Mouse (Mus musculus): ENCODE data around the gene Milr1. TPM values are rescaled to one million over a fixed set of nuclear protein-coding genes. Genes with fewer than 3 reads are reported as not detected.
"Not testable (repeated sequence)": the region's sequence is repeated elsewhere in the genome, so short reads cannot be mapped to it uniquely, and the experiment has no call there.

Gene Milr1
- 1.3 and 1.7 TPM in 2 replicates for polyA plus RNA-seq (2012; rRNA removed)

DNA sequence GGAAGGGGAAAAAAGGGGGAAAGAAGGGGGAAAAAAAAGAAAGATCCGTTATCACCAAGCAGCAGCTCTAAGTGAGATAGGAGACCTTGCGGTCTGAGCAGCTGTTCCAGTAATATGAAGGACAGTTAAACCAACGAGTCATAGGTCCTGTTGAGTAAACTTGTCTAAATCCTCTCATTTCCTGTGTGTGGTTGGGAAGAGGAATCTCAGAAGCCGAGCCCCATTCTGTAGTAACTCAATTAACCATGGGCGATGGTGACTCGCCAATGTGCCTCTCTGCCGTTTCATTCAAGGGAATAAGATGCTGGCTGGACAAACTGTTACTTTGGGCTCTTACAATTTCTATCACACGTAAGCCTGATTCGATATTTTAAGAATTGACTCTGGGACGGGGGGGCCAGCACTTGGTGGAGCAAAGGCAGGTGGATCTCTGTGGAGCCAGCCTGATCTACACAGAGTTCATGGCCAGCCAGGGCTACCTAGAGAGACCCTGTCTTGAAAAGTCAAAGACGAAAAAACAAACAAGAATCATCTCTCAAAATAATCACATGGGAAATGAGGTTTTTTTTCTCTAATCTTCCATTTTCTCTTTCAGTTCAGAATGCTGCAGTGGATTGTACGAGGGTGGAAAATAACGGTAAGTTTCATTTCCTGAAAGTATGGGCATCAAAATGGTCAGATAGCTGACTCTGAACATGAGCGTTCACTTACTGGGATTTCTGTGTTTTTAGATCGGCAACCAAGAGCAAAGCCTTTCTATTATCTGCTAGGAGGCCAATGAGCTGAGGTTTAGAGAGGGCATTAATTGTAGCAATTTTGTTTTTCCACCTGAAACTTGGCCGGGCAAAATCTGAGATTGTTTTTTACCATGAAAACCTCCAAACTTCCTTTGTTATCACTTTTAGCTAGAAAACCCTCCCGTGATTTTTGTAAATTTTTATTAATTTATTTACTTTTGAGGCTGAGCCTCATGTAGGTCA lies at the start of gene Milr1:
Milr1 (plus strand) TSS at position 188 of the 980 bp plus-strand sequence.
- no peak for DNase-seq (ENCODE audit: low read depth, low spot score)
- WGBS = 69% methylated on average over 17 of the region's 17 CpGs

DNA sequence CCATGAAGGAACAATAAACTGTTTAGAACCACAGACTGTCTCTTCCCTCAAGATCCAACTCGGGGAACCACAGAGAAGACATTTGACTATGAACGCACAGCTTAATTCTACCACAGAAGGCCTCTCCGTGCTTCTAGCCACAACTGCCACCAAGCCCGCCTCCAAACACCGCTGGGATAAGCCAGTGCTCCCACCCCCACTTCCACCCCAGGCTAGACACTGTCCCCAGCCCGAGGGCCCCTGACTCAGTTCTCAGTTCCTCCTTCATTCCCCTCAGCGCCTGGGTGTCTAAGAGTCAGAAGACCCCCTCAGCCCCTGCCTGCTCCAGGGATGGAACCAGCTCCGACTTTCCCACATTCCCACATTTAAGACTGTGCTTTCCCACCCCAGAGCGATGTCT lies 49.4 kb upstream of the Milr1 start:
- DNase-seq (ENCODE audit: low read depth, low spot score) = no peak
- WGBS = 75% methylated on average over 9 of the region's 9 CpGs

DNA sequence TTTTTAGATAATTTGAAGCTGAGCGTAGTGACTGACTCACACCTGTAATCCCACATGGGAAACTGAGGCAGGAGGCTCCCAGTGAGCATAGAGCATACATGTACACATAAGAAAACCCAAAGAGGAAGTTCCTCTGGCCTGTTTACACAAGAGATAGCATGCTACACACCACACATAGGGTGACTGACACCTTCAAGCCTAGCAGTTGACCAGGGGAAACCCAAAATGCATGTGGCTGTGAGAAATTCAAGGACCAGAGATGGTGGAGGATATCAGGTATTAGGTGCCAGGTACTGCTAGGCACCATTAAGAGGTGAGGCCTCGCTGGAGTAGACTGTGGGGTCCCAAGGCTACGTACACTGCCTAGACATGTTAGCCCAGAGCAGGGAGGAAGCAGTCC lies 48.4 kb upstream of the Milr1 start:
- WGBS = 93% methylated on average over 3 of the region's 3 CpGs

DNA sequence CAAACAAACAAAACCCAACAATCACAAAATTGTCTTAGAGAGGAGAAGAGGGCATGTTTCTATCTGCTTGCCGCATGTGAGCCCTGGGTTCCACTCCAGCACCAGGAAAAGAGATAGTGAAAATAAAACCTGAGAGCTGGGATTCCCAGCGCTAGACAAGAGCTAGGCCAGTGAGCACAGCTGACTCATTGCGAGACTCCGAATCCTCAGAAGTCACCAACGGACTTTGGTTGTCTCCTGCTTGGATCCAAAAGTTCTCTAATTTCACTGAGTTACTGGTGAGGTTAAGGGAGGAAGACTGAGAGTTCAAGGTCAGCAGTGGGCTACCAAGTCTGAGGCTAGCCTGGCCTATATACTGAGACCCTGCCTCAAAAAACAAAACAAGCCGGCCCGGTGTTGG lies 47.1 kb upstream of the Milr1 start:
- DNase-seq (ENCODE audit: low read depth, low spot score) = no peak
- WGBS = 84% methylated on average over 7 of the region's 7 CpGs

More for the DNA sequence above, 48.4 kb upstream of the Milr1 start:
- no peak for DNase-seq (ENCODE audit: low read depth, low spot score)

DNA sequence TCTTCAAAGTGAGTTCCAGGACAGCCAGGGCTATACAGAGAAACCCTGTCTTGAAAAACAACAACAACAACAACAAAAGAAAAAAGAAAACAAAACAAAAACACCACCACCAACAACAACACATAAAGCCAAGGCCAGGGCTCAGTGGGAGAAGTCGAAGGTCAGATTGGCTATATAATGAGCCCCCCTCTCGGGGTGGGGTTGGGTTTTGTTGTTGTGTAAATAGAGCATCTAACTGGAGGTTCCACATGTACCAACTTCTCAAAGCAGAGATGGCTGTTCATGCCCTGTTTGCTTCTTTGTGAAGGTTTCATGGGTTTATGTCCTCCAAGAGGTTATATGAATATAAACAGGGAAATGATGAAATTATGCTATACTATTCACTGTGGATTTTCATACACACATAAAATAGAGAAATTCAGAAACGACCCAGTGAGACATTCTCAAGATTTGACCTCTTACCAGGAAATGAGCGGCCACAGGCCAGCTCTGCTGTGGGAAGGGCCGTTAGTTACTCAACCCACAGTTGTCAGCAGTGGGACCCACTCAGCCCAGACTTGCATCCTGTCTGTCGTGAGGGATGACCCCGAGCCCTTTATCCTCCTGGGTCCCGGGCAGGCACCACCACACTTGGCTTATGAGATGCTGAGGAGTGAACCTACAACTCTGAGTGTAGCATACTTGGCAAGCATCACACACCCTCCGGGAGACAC lies 46.5 kb upstream of the Milr1 start:
- 64% methylated on average over 9 of the region's 9 CpGs for WGBS
- DNase-seq (ENCODE audit: low read depth, low spot score) = no peak

DNA sequence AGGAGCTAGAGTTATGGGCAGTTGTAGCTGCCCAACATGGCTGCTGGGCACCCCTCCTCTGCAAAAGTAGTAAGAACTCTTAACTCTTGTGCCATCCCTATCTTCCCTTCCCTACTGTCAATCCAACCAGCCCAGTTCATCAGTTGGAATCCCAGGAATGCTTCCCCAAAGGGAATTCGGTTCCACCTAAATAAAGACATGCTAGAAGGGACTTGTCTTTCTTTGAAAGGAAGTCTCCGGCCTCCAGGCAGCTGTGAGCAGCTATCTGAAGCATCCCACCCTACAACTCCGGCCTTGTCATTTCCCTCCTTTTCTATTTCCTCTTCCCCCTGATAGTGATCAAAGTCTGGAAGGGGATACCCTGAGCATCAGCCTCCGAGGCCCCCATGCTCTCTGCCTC lies 44.8 kb upstream of the Milr1 start:
- WGBS = 79% methylated on average over 4 of the region's 4 CpGs

DNA sequence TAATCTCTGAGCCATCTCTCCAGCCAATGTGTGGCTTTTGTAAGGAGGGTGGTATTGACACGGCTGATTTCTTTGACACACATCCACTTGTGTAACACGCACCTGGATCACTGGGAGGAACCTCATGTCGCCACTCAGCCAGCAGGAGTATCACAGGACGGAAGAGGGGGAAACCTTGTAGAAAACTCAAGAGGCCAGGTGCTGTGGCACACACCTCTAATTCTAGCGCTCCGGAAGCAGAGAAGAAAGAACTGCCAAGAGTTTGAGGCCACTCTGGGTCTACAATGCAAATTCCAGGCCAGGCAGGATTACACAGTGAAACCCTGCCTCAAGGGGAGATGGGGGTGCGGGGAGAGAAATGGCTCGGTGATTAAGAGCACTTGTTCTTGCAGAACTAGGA lies 43.9 kb upstream of the Milr1 start:
- 85% methylated on average over 8 of the region's 8 CpGs for WGBS
- no peak for DNase-seq (ENCODE audit: low read depth, low spot score)

More for the DNA sequence above, 44.8 kb upstream of the Milr1 start:
- DNase-seq (ENCODE audit: low read depth, low spot score) = no peak

DNA sequence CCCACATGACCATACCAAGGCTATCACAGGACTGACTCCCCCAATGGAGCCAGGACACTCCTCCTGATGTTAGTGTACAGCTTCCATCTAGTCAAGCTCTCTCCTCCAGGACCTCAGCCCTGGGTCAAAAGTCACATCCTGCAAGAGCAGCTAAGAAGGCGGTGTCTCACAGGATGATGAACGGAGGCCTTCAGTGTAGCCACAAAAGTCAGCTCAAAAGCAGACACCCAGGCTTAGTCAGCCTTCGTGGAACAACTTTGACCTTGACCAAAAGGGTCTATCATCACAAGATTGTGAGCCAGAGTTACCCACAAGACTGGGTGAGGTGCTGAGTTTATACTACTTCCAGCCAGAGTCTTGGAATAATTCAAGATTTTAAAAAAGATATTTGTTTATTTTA lies 43.2 kb upstream of the Milr1 start:
- no peak for DNase-seq (ENCODE audit: low read depth, low spot score)
- 44% methylated on average over 3 of the region's 3 CpGs for WGBS

DNA sequence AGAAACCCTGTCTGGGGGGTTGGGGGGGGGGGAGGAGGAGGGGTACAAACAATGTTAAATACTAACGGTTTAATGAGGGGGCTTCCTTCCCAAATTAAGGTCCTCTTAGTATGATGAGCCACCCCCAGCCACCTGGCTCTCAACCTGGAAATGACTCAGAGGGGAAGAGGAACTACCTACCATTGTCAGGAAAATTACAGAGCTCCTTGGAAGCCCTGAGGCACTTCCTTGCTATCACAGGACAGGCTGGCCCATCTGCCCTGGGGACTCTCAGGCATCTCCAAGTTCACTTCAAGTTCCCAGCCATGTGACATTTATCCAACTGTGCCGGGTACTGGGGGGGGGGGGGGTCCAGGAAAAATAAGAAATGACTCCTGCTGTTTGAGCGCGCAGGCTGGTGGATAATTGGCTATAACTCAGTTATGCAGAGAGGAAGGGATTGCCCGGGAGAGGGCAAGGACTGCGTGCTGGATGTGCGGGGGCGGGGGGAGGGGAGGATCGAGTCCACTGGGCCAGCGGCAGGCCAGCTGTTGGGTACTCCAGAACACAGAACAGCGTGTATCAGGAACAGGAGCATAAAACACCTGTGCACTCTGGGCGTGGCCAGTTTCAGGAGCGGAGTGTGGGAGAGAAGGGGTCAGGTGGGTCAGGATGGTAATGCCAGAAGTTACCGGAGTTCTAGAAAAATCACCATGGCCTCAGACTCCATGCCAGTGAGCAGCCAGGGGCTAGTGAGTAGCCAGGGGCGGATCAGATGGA lies 41.6 kb upstream of the Milr1 start:
- no peak for DNase-seq (ENCODE audit: low read depth, low spot score)
- 23% methylated on average over 15 of the region's 15 CpGs for WGBS

DNA sequence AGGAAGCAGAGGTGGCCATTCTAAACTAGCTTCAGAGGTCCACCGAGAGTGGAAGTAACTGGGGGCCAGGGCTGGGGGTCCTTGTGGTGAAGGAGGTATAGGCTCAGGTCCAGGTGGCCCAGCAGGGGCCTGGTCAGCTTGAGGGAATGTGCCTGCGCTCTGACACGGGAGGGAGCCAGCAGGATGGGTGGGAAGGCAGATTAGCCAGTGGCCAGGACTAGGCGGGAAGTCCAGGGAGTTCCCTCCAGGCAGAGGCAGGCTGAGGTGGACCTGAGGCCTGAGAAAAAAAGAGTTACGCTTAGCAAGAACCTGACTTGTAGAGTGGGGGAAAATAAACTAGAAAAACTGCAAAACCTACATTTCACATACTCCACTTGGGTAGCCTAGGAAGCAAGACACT lies 40.2 kb upstream of the Milr1 start:
- DNase-seq (ENCODE audit: low read depth, low spot score) = no peak
- 86% methylated on average over 5 of the region's 5 CpGs for WGBS

DNA sequence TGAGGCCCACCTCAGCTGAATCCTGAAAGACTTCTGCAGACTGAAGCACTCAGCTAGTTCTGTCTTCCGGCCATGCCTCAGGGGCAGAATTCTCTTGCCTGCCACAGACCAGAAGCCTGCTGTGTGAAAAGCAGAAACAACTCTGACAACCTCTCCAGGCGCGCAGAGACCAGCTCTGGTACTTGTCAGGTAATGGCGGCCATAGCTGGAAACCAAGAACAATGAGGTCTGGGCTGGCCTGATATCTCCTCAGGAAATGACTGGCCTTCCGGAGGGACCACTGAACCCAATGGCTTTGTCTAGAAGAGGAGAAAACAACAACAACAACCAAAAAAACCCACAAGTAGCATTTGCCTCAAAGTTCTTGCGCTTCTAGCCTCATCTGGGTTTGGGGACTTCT lies 36.0 kb upstream of the Milr1 start:
- DNase-seq (ENCODE audit: low read depth, low spot score) = no peak
- WGBS = 81% methylated on average over 6 of the region's 6 CpGs

DNA sequence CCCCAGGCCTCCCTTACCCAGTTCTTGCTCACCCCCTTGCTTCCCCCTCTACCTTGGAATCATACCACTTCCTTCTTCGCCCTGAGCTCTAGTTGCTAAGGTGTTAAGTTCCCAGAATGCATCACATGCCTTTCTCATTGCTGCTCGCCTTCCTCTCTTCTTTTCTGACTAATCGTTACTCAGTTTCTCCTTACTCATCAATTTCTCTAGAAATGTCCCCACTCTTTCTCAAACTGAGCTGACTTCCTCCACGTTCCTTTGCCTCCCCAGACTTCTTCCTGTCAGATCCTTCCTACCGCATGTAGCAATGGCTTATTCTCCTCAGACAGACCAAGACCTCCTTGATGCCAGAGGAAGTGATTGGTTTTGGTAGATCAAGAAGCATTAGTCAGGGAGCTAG lies 34.5 kb upstream of the Milr1 start:
- WGBS = 81% methylated on average over 5 of the region's 5 CpGs
- DNase-seq (ENCODE audit: low read depth, low spot score) = no peak

DNA sequence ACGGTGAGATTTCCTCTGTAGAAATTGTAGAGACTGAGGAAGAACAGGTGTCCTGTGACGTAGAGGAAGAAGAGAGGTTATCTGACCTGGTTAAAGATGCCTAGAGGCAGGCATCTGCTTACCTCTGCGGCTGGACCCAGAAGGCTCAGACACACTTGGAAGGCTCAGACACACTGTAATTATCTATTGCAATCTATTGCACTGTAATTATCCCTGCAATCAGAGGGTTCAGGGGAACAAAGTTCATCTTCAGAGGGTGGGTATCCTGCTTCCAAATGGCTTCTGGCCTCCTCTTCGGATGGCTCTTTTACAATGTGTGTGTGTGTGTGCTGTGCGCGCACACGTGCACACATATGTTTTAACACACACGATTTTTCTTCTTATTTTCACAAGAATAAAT lies 30.6 kb upstream of the Milr1 start:
- 39% methylated on average over 8 of the region's 8 CpGs for WGBS
- no peak for DNase-seq (ENCODE audit: low read depth, low spot score)

DNA sequence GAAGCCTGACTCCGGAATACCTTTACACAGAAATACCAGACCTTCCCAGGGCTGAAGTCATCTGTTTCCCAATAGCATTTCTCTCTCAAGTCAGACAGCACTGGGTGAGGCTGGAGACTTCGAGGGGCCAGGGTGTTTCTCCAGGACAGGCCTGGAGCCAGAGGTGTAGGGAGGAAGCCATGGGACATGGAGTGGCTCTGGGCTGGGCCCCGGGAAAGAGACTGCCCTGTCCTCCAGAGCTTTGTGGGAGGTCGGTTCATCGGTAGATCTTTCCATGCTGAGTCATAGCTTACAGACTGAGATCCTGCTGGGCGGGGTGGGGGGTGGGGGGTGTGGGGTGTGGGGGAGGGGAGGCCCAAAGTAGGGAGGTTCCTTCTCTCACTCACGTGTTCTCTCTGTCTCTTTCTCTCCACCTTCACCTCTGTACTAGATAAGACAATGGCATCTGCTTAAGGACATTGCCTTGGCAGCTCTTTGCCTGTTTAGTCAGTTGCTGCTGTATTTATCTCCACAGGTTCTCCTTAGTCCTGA lies 28.1 kb upstream of the Milr1 start:
- WGBS = 5% methylated on average over 7 of the region's 7 CpGs
- DNase-seq (ENCODE audit: low read depth, low spot score) = no peak

DNA sequence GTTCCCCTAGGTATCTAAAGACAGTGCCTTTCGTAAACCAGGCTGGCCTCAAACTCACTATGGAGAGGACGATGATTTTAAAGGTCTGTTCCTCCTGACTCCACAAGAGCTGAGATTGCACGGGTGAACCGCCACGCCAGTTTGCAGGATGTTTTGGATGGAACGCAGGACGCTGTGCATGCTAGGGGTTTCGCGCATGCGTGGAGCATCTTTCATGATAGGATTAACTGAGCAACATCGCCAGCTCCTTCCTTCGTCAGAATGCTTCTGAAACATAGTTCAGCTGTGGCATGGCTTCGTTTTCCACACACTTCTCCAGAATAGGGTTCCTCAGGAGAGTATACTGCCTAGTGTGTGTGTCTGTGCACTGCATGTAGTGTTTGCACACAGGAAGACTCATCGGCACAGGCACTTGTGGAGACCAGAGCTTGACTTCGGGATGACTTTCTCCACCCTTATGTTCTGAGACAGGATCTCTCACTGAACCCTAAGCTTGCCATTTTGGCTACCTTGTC lies 27.4 kb upstream of the Milr1 start:
- DNase-seq (ENCODE audit: low read depth, low spot score) = no peak
- 84% methylated on average over 15 of the region's 15 CpGs for WGBS

DNA sequence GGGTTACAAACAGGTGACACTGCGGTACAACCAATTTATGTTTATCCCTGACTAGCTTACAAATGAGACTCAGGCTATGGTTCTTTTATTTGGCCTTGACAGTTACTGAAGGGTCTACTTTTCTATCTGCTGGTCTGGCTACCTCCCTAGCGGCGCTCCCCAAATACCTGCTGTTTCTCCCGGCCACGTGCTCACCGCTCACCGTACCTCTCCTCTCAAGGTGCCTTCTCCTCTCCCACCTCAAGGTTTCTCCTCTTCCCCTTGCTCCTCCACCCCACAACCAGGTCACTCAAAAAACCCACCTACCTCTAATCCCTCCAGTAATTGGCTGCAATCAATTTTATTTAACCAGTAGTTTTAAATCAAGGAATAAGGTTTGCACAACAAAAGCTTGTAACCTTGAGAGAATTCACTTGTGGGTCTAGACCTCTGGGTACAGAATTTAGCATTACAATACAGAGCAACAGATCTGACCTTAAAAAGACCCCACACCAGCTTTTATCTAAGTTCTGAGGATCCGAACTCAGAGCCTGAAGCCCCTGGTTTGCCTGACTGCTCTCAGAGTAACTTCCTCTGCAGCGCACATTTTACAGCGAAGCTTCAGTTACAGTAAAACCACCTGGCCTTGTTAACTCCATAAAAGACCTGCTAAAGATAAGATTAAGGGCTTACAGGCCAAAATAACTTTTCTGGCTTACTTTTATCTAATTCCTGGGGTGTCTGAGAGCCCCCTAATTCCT lies 26.7 kb upstream of the Milr1 start:
- DNase-seq (ENCODE audit: low read depth, low spot score) = no peak
- 80% methylated on average over 10 of the region's 10 CpGs for WGBS

DNA sequence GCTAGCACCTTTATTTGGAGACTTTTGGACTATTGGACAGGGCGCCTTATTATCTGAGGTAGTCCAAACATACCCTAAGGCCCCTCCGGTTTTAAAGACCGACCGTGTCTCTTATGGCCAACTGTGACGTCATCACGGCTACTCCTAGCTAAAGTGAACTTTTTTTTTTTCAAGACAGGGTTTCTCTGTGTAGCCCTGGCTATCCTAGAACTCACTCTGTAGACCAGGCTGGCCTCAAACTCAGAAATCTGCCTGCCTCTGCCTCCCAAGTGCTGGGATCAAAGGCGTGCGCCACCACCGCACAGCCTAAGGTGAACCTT lies 26.1 kb upstream of the Milr1 start:
- WGBS = 71% methylated on average over 9 of the region's 9 CpGs
- not testable (repeated sequence) for DNase-seq (ENCODE audit: low read depth, low spot score)

DNA sequence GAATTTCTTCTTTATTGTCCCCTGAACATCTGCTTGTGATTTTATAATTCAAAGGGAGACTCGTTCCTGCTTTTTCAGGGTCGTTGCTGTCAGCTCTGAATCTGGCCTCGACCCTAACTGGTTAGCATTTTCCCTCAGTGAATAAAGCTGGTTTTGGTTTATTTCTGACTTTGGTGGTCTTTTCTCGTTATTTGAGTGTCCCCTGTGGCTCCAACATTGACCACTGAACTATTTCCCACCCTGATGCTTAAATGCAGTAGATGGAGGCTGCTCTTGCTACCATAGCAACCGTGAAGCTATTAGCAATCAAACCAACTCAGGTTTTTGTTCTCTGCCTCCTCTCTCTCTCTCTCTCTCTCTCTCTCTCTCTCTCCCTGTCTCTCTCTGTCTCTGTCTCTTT lies 23.1 kb upstream of the Milr1 start:
- no peak for DNase-seq (ENCODE audit: low read depth, low spot score)
- WGBS = 41% methylated on average over 5 of the region's 5 CpGs
